Mouse (Mus musculus): ENCODE data around the gene Lrr1. TPM values are rescaled to one million over a fixed set of nuclear protein-coding genes. Genes with fewer than 3 reads are reported as not detected.
A peak's percentile ranks its signal among the peaks of the same experiment; 100 is the strongest.

Lrr1 gene
- total and polyA plus RNA-seq, 3 experiments = 9.2 to 35.0 (median 23.8) TPM

GRCm38 (mm10) chr12:69127626-69128025, 41.0 kb upstream of the Lrr1 start:
- dilution Hi-C loops (cut with MboI; ENCODE audit: extremely low pct_ligation_motif_present, extremely low pct_unique_long_range_greater_than_20kb, low sequenced_read_pairs) = no loop called here
- 0 out of 2 replicates have a peak, but pooled peaks have one; percentile 3 for TF ChIP-seq HCFC1 (IDR thresholded peaks at IDR 0.05; ENCODE audit: low read depth, low read length)
- TF ChIP-seq MYC (IDR thresholded peaks at IDR 0.05; ENCODE audit: low read depth, low read length) = no peak
- no peak for TF ChIP-seq CHD2 (IDR thresholded peaks at IDR 0.05; ENCODE audit: low read length)

GRCm38 (mm10) chr12:69129634-69130310, 38.8 kb upstream of the Lrr1 start:
- in situ Hi-C loops (cut with MboI; ENCODE audit: low pct_ligation_motif_present, low pct_unique_long_range_greater_than_20kb, low sequenced_read_pairs) = no loop called here
- no peak for DNase-seq (ENCODE audit: extremely low read depth)

More at GRCm38 (mm10) chr12:69127626-69128025, 41.0 kb upstream of the Lrr1 start:
- Histone ChIP-seq H3K27ac (ENCODE audit: insufficient read depth, low read depth) (no peak overlapping the region), H3K4me1 (ENCODE audit: control insufficient read depth in 1 of 2, insufficient read depth in 2 of 2) (peaks cover 2 to 13% of the 10 kb centered on the region in 2 experiments; a peak in 2 of 4 replicates), H3K36me3 (replicated peaks in 1 of 2; ENCODE audit: control insufficient read depth in 1 of 2, insufficient read depth in 1 of 2, low read length in 1 of 2) (peaks cover 0 to 2% of the 10 kb centered on the region in 2 experiments), H3K27me3 (replicated peaks) (no peaks in the 10 kb centered on the region), H3K9me3 (replicated peaks; ENCODE audit: low read length) (no peaks in the 10 kb centered on the region), H3K79me2 (replicated peaks; ENCODE audit: control insufficient read depth, extremely low read depth, insufficient read depth, poor library complexity, severe bottlenecking) (no peaks in the 10 kb centered on the region), H3K9ac (ENCODE audit: insufficient read depth, low read depth) (no peak overlapping the region), H3K4me2 (ENCODE audit: insufficient read depth, low read depth, poor library complexity, severe bottlenecking) (no peak overlapping the region), H3K4me3 (replicated peaks in 1 of 3; ENCODE audit: low read depth in 2 of 3, low read length in 2 of 3, poor library complexity in 1 of 3) (no peak overlapping the region)
- DNase-seq (ENCODE audit: extremely low read depth) = no peak
- in situ Hi-C loops (cut with MboI; ENCODE audit: low pct_ligation_motif_present, low pct_unique_long_range_greater_than_20kb, low sequenced_read_pairs) = no loop called here

GRCm38 (mm10) chr12:69130486-69130885, 38.1 kb upstream of the Lrr1 start:
- H3K9ac ChIP-seq (ENCODE audit: insufficient read depth, low read depth) = no peak overlapping the region
- no peak overlapping the region for H3K4me3 ChIP-seq (replicated peaks in 1 of 3; ENCODE audit: low read depth in 2 of 3, low read length in 2 of 3, poor library complexity in 1 of 3)
- no peak for TF ChIP-seq IRF4 (IDR thresholded peaks at IDR 0.05; ENCODE audit: low read depth, low read length)
- no peak for TF ChIP-seq PAX5 (IDR thresholded peaks at IDR 0.05; ENCODE audit: low read length)
- no peak for TF ChIP-seq POLR2AphosphoS2 (IDR thresholded peaks at IDR 0.05; ENCODE audit: low read depth, low read length)
- TF ChIP-seq ZNF384 (IDR thresholded peaks at IDR 0.05; ENCODE audit: low read depth, low read length) = no peak
- no peak for TF ChIP-seq JUN (IDR thresholded peaks at IDR 0.05; ENCODE audit: insufficient read depth, low read depth, low read length)
- no peak for TF ChIP-seq NELFE (IDR thresholded peaks at IDR 0.05; ENCODE audit: low read depth, low read length)
- TF ChIP-seq CHD1 (IDR thresholded peaks at IDR 0.05; ENCODE audit: low read depth, low read length) = no peak
- no peak for TF ChIP-seq JUND (conservative IDR thresholded peaks at IDR 0.05; ENCODE audit: low read depth, low read length)
- TF ChIP-seq USF1 (IDR thresholded peaks at IDR 0.05; ENCODE audit: low read depth, low read length) = no peak
- TF ChIP-seq KAT2A (IDR thresholded peaks at IDR 0.05; ENCODE audit: insufficient replicate concordance, low read length) = no peak
- TF ChIP-seq POLR2A (IDR thresholded peaks at IDR 0.05; ENCODE audit: low read depth, low read length) = no peak
- no peak for DNase-seq (ENCODE audit: extremely low read depth)
- H3K4me1 ChIP-seq (ENCODE audit: control insufficient read depth in 1 of 2, insufficient read depth in 2 of 2) = peaks cover 2 to 13% of the 10 kb centered on the region in 2 experiments; a peak in 2 of 4 replicates
- dilution Hi-C loops (cut with MboI; ENCODE audit: extremely low pct_ligation_motif_present, extremely low pct_unique_long_range_greater_than_20kb, low sequenced_read_pairs) = no loop called here
- no peaks in the 10 kb centered on the region for H3K36me3 ChIP-seq (replicated peaks in 1 of 2; ENCODE audit: control insufficient read depth in 1 of 2, insufficient read depth in 1 of 2, low read length in 1 of 2)
- no peak overlapping the region for H3K27ac ChIP-seq (ENCODE audit: insufficient read depth, low read depth)
- in situ Hi-C loops (cut with MboI; ENCODE audit: low pct_ligation_motif_present, low pct_unique_long_range_greater_than_20kb, low sequenced_read_pairs) = no loop called here
- H3K9me3 ChIP-seq (replicated peaks; ENCODE audit: low read length) = no peaks in the 10 kb centered on the region
- H3K4me2 ChIP-seq (ENCODE audit: insufficient read depth, low read depth, poor library complexity, severe bottlenecking) = no peak overlapping the region
- H3K27me3 ChIP-seq (replicated peaks) = no peaks in the 10 kb centered on the region
- H3K79me2 ChIP-seq (replicated peaks; ENCODE audit: control insufficient read depth, extremely low read depth, insufficient read depth, poor library complexity, severe bottlenecking) = no peaks in the 10 kb centered on the region

More at GRCm38 (mm10) chr12:69129634-69130310, 38.8 kb upstream of the Lrr1 start:
- Histone ChIP-seq H3K9me3 (replicated peaks; ENCODE audit: low read length) (no peaks in the 10 kb centered on the region), H3K9ac (ENCODE audit: insufficient read depth, low read depth) (no peak overlapping the region), H3K4me2 (ENCODE audit: insufficient read depth, low read depth, poor library complexity, severe bottlenecking) (no peak overlapping the region), H3K36me3 (replicated peaks in 1 of 2; ENCODE audit: control insufficient read depth in 1 of 2, insufficient read depth in 1 of 2, low read length in 1 of 2) (no peaks in the 10 kb centered on the region), H3K79me2 (replicated peaks; ENCODE audit: control insufficient read depth, extremely low read depth, insufficient read depth, poor library complexity, severe bottlenecking) (no peaks in the 10 kb centered on the region), H3K27me3 (replicated peaks) (no peaks in the 10 kb centered on the region), H3K4me1 (ENCODE audit: control insufficient read depth in 1 of 2, insufficient read depth in 2 of 2) (peaks cover 2 to 13% of the 10 kb centered on the region in 2 experiments; a peak in 2 of 4 replicates), H3K4me3 (replicated peaks in 1 of 3; ENCODE audit: low read depth in 2 of 3, low read length in 2 of 3, poor library complexity in 1 of 3) (no peak overlapping the region), H3K27ac (ENCODE audit: insufficient read depth, low read depth) (no peak overlapping the region)
- TF ChIP-seq CTCF (conservative IDR thresholded peaks at IDR 0.05 in 1 of 2, IDR thresholded peaks at IDR 0.05 in 1 of 2; ENCODE audit: low read depth in 2 of 2, low read length in 2 of 2) (0 out of 4 replicates have a peak, but pooled peaks of 1 of the 2 experiments have one; percentile 12), RCOR1 (conservative IDR thresholded peaks at IDR 0.05; ENCODE audit: low read depth, low read length) (no peak)
- dilution Hi-C loops (cut with MboI; ENCODE audit: extremely low pct_ligation_motif_present, extremely low pct_unique_long_range_greater_than_20kb, low sequenced_read_pairs) = no loop called here

All from CH12.LX (cell line).